Mouse (Mus musculus): Measurements from ENCODE around the gene Rfc1.

GRCm38 (mm10) chr5:65273966-65274365, 61.5 kb downstream of the Rfc1 start:
- no peak for TF ChIP-seq CTCF (IDR thresholded peaks at IDR 0.05)
- no peak for TF ChIP-seq EP300 (IDR thresholded peaks at IDR 0.05)
